Mouse (Mus musculus): Measurements from ENCODE around the gene Fosl1.

Gene Fosl1

DNA sequence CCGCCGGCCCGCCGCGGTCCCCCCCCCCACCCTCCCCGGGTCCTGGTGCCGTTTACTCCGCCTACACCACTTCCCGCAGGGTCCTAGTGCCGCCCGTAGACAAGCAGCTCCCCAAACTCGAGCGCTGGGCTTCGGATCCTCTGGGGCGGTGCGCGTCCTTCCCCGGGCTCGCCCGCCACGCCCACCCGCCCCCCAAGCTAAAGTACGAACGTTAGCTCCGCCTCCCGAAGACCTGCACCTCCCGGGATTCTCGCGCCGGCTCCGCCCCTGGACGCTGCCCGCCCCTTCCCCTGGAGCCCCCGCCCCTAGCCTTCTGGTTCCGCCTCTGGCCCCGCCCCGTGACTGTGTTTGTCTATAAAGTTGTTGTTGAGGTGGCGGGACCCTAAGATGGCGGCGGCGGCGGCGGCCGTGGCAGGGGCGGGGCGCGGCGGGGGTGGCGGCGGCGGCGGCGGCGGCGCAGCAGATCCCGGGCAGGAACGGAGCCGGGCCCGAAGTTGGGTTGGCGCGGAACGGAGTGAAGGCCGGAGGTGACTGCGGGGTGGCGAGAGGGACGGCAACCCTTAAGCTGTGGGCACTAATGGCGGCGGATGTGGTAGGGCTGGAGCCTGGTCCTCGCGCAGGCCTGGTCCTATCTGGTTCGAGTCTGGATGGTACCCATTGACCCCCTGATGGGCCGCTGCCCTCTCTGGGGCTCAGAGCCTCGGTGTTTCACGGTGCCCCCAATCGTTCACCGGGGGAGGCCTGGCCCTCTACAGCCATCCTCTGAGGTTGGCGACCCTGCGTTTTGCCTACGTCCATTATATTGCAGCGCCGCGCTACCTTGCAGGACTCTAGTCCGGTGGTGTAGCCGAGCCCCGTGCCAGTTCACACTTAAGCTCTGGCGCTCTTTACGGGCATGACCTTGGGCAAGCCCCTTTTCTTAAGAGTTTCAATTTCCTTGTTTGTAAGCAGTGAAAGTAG is 22.3 kb upstream of the Fosl1 start, which contains the start of the genes Drap1 and AI837181:
Gene Drap1 (minus strand): TSS at position 198 of the 960 bp plus-strand sequence.
Gene AI837181 (plus strand): TSS at position 363 of the 960 bp plus-strand sequence.
- peak; percentile 93 for DNase-seq

DNA sequence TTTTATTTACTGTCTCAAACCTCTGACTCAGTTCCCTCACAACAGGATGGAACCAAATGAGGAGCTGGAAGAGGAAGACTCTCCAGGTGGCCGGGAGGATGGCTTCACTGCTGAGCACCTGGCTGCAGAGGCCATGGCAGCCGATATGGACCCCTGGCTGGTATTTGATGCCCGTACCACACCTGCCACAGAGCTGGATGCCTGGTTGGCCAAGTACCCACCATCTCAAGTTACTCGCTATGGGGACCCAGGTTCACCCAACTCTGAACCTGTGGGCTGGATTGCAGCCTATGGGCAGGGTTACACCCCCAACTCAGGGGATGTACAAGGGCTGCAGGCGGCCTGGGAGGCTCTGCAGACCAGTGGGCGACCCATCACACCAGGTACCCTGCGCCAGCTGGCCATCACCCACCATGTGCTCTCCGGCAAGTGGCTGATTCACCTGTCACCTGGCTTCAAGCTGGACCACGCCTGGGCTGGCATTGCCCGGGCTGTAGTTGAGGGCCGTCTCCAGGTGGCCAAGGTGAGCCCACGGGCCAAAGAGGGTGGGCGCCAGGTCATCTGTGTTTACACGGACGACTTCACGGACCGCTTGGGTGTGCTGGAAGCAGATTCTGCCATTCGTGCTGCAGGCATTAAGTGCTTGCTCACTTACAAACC is 21.3 kb upstream of the Fosl1 start:
- no peak for DNase-seq

DNA sequence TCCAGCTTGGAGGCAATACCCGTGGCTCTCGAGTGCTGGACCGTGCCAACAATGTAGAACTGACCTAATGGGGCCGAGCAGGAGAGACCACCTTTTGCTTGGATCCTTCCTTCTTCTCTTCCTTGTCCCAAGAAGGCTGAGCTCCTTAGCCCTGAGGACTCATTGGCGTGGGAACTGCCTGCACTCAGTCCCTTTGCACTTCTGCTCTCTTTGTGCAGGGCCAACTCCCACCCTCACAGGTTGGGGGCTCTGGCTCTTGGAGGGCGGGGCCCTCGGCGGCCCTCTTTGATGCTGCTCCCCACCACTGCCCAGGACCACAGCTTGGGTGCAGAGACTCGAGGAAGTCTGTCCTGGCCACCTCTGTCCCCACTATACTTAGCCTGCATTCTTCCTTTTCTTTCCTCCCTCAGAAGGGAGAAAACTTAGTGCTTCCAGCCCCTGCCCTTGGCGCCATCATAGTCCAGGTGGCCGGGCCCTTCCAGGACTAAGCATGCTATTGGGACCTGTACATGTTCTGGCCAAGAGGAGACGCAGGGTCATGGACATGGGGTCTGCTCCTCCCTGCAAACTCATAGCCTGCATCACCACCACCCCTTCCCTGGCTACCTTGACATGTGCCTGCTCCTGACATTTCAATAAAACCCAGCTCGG is 20.6 kb upstream of the Fosl1 start:
- no peak for DNase-seq

DNA sequence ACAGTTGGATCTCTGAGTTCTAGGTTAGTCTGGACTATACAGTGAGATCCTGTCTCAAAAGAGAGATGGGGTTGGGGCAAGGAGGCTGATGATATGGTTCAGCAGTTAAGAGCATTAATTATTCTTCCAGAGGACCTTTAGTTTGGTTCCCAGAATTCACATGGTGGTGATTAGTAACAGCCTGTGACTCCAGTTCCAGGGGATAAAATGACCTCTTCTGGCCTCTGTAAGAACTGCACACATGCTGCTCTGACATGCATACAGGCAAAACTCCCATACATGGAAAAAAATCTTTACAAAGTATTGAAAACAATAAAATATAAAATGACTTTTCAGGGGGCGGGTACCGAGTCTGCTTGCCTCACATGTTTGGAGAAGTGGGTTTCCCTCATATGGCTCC is 19.3 kb upstream of the Fosl1 start:
- no peak for DNase-seq

DNA sequence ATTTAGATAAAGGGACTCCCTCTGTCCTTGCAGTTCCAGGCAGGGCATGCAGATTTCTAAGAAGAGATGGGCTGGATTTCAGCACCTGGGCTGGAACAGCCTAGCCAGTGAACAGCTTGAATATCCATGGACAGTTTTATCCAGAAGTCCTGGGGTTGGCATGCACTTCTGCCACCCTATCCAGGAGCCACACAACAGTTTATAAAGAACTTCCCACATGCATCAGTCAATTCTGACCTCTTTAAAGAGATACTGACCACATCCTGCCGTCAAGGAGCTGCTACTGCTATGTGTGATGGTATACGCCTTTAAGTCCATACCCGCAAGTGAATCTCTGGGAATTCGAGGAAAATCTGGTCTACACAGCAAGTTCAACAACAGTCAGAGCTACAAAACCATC is 18.1 kb upstream of the Fosl1 start:
- DNase-seq = no peak

DNA sequence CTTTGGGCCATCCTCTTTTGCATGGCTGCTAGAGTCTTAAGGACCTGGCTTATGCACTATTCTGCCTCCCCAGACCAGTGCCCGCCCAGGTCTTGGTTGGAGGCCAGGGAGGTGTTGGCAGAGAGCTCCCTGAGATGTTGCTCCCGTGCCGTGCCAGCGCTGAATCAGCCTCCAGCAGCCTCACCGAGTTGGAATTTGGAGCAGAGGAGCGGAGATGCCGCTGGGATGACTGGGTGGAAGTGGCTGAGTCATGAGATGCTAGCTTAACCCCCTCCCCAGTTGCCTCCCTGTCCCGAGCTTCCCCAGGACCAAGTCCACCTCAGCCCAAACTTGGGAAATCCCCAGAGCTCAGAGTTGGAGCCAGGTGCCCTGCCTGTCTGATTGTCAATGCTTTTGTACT is 17.5 kb upstream of the Fosl1 start:
- peak; percentile 78 for DNase-seq

DNA sequence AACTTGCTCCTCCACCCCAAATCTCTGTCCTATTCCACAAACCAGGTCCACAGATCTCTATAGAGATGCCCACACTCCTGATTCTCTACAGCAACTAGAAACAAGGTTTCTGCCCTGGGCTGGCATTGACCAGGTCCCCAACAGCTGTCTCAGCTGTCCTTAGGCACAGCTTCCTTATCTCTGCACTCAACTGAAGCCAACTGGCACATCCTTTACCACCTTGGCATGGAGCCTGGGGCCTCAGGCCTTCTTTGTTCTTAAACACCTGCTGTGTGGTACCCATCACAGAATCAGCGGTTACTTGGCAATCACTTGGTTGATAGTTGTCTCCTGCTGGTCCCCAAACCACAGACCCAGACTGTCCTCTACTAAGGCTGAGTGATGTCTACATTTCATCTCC is 16.9 kb upstream of the Fosl1 start:
- no peak for DNase-seq

DNA sequence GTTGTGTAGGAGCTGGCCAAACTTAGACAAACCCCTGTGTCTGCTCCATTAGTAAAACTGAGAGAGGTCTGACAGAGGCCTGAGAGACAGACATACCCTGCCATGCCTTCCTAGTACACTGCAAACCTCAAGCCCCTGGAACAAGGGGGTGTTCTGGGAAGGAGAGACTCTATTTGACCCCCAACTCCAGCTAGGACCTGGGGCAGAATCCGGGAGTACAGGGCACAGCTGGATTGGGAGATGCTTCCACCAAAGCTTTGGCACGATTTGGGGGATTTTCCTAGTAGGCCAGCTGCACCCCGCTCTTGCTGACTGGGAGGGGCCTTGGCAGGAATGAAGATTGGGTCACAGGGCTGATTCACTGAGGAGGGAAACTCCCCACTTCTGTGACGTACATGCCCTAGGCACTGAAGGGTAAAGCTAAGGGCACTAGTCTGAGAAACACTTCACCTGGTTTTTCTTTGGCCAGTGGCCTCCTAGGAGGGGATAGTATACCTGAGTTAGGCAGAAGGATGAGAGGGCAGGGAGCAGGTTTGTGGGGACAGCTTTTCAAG is 15.4 kb upstream of the Fosl1 start:
- no peak for DNase-seq

DNA sequence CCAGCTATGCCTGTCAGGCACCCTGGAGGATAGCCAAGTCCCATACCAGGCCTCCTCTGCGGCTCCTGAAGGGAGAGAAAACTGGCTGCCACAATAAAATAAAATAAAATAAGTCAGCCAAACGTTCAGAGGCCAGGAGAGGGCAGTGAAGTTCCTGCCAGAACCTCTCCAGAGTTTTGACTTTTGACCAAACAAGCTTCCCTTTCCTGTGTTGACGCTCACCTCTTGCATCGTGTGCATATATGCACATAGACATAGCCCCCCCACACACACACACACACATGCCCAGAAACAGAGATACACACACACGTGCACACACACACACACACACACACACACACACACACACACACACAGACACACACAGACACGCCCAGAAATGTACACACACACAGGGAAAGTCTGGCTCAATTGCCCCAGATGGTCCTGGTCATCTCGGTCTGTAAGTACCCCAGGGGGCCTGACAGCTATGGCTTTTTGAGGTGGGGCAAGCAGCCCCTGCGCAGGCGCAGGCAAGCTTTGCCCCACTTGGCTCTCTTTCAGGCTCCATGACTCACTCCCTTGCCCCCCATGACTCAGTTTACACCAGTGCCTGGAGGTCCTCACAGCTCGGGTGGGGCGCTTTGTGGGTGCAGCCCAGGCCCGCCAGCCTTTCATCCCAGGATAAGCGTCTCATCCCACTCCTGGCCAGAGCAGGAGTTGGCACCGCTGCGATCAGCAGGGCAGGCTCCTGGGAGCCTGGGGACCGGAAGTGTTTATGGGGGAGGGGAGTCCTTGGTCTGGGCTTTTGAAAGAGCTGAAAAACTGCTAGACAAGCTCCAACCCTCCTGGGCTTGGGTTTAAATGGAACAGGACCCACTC is 14.1 kb upstream of the Fosl1 start:
- DNase-seq = peak; percentile 57

DNA sequence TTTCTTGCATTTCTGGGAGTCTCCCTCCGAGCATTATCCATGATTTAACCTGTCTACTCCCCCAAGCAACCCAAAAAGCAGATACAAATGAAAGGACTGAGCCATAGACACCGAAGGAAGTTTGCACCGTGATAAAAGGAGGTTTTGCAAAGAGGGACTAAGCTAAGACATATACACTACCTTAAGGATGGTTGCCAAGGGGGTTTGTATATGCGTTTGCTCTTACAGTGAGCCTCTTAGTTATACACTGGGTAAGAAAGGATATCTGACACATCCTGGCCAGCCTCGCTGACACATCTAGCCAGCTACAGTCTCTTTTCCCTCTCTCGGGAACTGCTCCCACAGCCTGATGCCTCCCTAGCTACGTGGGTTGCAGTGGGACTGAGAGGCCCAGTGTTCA is 13.4 kb upstream of the Fosl1 start:
- DNase-seq = no peak

DNA sequence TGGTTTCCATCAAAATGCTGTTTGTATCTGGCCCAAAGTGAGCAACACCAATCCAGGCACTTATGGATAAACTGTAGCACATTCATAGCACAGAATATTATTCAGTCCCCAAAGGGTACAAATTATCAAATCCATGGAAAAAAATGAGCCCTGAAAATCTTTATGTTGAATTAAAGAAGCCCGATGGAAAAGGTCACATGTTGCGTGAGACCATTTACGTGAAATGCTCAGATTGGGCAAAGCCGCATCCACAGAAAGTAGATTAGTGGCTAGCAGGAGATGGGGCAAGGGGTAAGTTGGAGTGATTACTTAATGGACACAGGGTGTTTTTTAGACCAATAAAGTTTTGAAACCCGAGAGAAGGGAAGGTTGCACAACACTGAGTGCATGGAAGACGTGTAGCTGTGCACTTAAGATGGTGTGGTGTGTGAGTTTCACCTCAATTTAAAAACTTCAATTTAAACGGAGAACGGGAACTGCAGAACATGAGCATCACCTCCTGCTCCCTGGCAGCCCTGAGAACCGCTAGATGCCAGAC is 2.9 kb upstream of the Fosl1 start:
- DNase-seq = no peak

DNA sequence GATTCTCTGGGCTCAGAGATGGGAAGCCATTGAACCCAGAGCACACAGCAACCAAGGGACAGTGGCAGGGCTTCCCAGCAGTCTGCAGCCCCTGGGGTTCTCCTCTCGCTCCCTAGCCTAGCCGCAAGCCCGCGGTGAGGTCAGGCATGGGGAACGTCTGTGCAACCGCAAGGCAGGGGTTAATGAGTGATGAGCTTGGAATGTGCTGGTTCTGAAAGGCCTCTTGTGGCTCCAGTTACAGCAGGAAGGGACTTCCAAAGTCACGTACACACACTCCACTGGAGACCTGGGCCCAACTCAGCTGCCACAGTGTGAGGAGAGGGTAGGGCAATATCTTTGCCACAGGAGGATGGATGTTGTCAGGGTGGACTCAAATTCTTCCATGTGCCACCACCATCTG is 2.4 kb upstream of the Fosl1 start:
- peak; percentile 51 for DNase-seq

DNA sequence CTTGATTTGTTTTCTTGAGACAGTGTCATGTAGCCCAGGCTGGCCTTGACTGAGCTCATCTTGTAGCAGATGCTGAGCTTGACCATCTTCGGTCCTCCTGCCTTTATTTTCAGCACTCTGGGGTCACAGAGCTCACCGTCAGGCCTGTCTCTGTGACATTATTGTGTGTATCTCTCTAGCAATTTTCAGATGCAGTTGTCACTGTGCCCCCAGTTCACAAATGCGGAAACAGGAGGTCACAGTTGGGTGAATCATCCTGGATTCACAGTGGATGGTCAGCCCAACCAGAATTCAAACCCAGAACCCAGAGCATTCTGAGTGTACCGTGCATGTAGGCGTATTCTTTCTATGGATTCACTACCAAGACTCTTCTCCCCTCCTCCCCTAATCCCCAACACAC is 1.6 kb upstream of the Fosl1 start:
- no peak for DNase-seq

DNA sequence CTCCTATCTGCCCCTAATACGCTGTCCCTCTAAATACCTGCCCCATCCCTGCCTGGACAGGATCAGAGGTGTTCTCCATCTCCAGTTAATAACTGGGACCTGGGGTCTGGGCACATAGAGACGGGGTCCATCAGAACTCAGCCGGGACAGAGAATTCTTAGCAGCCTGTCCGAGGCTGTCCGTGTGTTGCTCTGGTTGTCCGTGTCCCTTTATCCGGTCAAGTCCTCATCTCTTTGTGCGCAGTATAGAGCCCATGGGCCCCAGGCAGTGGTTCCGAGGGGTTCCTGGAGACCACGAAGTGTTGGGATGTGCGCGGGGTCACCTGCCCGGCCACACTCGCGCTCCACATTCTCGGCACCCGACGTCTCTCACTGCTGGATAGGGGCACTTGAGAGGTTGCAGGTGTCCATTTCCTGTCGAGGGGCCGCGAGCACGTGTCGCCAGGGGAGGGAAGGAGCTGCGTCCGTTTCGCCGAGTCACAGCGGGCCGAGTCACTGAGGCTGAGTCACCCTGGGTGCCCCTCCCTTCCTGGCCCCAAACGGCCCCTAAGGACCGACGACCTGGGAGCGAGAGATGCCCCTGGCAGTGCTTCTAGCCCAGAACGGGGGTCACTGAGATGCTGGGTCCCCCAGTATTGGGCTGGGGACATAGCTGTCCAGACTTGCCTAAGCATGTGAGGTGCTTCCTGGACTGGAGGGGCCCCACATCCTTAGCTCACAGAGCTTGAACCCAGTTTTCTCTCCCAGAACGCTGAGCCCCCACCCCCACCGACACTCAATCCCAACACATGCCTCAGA is 1.2 kb downstream of the Fosl1 start:
- no peak for DNase-seq

DNA sequence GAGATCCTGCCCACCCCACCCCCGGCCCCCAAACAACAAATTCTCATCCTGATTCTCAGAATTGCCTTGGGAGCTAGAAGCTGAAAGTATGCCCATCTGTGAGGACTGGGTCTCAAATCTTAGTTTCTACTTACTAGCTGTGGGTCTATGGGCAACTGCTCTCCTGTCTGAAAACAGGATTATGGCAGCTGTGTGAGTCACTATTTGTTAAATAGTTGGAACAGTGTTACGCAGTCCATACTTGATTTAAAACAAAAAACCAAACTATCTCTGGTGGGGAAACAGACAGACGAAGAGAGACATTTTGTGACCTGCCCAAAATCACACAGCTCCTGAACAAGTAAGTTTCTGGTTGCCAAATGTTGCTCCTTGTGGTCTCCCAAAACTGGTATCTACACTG is 2.3 kb downstream of the Fosl1 start:
- no peak for DNase-seq

DNA sequence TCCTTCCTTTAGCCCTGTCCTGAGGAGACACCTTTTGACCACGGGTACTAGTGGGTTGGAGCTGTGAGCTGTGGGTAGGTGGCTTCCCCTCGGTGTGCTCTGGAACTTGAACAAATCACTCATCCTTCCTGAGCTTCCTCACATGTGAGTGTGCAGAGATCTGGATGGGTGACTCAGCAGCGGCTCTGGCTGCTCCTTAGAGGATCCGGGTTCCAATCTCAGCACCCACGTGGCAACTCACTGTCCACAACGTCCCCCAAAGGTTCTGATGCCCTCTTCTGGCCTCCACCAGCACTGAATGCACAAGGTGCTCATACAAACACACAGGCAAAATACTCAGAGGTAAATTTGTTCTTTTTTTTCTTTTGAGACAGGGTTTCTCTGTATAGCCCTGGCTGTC is 4.4 kb downstream of the Fosl1 start:
- DNase-seq = no peak

DNA sequence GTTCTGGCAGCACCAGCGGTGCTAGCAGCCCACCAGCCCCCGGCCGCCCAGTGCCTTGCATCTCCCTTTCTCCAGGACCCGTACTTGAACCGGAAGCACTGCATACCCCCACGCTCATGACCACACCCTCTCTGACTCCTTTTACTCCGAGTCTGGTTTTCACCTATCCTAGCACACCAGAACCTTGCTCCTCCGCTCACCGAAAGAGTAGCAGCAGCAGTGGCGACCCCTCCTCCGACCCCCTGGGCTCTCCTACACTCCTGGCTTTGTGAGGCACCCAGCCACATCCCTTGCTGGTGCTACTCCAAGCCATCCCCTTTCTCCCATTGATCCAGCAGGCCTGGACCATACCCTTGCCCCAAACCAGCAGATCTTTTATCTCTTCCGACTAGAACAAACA is 7.7 kb downstream of the Fosl1 start:
- no peak for DNase-seq

DNA sequence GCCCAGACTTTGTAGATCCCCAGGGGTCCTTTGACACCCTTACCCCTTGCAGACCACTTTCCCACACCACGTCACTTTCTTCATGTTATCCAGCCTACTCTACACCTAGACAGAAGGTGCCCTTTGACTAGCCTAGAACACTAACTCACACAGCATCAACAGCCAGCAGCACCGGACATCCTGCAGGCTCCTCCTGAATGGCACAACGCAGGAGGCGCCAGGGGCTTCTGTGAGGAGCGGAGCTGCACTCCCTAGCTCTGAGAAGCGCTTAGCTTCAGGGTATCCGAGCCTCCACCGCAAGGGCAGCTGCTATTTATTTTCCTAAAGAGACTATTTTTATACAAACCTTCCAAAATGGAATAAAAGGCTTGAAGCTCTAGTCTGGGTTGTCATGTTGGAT is 8.2 kb downstream of the Fosl1 start:
- no peak for DNase-seq

DNA sequence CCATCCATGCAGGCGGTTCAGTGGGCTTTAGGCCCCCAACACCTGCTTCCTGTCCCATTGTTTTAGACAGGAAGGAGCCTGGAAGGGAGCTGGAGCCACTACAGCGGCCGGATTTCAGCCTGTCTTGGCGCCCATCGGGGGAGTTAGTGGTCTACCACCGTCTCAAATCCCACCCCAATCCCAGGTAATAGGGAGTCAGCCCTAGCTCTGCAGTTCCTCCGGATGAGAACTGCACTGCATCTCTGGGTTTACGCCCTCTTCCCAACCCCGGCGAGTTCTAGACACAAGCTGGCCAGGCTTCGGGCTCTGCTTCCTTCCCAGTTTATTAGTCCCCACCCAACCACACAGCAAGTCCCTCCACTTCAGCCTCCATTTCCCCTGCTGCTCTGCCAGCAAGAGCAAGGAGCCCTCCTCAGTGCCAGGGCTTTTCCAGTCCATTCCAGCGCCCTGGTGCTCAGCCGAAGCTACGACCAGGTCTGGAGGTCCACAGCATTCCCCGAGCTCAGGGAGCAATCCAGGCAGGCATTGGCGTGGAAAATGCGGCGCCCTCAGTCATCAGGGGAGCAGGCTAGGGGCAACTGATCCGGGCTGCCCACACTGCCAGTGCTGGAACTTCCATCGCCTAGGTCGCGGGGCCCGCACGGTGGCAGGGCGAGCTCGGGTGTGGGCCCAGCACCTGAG is 9.0 kb downstream of the Fosl1 start:
- peak; percentile 45 for DNase-seq

DNA sequence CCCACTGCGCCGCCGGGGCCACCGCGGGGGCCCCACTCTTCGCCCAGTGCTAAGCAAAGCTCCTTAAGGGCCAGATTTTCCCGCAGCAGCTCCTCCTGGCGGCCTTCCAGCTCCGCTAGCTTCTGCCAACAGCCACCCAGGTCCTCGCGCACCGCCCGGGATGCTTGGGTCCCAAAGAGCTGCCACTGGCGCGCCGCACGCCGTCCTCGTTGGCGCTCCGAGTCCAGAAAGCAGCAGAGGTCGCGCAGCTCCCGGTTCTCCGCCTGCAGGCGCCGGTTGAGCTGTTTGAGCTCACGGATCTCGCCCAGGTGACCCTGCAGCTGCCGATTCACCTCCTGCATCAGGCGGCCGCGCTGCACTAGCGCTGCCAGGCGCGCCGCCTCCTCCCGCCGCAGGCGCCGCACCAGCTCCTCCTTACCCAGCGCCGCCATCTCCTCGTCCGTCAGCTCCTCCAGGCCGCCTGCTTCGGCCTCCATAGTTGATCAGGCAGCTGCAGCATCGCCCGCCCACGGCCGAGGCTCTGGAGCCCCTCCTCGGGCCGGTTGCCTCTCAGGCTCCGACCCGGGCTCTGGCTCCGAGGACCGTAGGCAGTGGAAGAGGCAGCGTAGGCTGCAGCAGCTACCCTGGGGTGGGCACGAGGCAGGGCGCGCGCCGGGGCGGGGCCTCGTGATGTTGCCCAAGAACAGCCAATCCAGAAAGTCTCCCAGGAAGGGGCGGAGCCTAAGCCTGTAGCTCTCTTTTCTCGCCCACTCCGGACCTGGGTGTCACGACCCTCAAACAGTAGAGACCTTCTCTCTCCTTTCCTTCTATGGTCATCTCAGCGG is 9.8 kb downstream of the Fosl1 start:
- peak; percentile 97 for DNase-seq

All from kidney, adult 18-20 months (tissue).